Mouse (Mus musculus) neural tube, embryonic 13.5 days (tissue): ENCODE data around the gene Strip1. TPM values are rescaled to one million over a fixed set of nuclear protein-coding genes. Genes with fewer than 3 reads are reported as not detected.
A peak's percentile ranks its signal among the peaks of the same experiment; 100 is the strongest.

Experiments used
- ATAC-seq: fragments of 200-750 bp; cut with Nextera tagmentation; 2 replicates; pipeline ENCODE4 v1.8.0; 2017; ENCODE audit warnings: low read depth, mild to moderate bottlenecking, moderate TSS enrichment, moderate library complexity
- H3K27ac ChIP-seq: fragments of 300-500 bp; sonication (generic); replicated peaks from 2 replicates; pipeline ENCODE4 v1.5.1; 2015; ENCODE audit warnings: moderate library complexity, mild to moderate bottlenecking, inconsistent platforms
- H3K27me3 ChIP-seq: fragments of 300-500 bp; sonication (generic); 2 replicates; pipeline ENCODE4 v1.6.1; 2015; ENCODE audit warnings: mild to moderate bottlenecking, inconsistent platforms
- H3K36me3 ChIP-seq: fragments of 300-500 bp; sonication (generic); 2 replicates; pipeline ENCODE4 v1.6.1; 2015; ENCODE audit warnings: mild to moderate bottlenecking, inconsistent platforms
- H3K4me1 ChIP-seq: fragments of 300-500 bp; sonication (generic); replicated peaks from 2 replicates; pipeline ENCODE4 v1.6.1; 2015; ENCODE audit warnings: inconsistent platforms
- H3K4me2 ChIP-seq: fragments of 300-500 bp; sonication (generic); 2 replicates; pipeline ENCODE4 v1.6.1; 2015; ENCODE audit warnings: inconsistent platforms, mild to moderate bottlenecking, moderate library complexity
- H3K4me3 ChIP-seq: fragments of 300-500 bp; sonication (generic); 2 replicates; pipeline ENCODE4 v1.5.1; 2015; ENCODE audit warnings: mild to moderate bottlenecking, inconsistent platforms
- H3K9ac ChIP-seq: fragments of 300-500 bp; sonication (generic); 2 replicates; pipeline ENCODE4 v1.6.1; 2015; ENCODE audit warnings: moderate library complexity, mild to moderate bottlenecking, inconsistent platforms
- H3K9me3 ChIP-seq: fragments of 300-500 bp; sonication (generic); 2 replicates; pipeline ENCODE4 v1.6.1; 2016; ENCODE audit warnings: inconsistent platforms
- WGBS: fragments of 180-500 bp; shearing (Covaris S2); methylation state at CpG from one replicate; pipeline ENCODE4 v1.1.7; 2015; 5-methylcytosine and 5-hydroxymethylcytosine counted together
- polyA plus RNA-seq: library from polyadenylated mRNA; unstranded; fragments of >200 nt; fragmentation: Nextera tagmentation; extraction: Ambion mirVana; gene quantifications from 2 replicates; pipeline ENCODE4 v1.2.1, GENCODE M21; 2015

The Strip1 gene
- polyA plus RNA-seq = 128 and 133 TPM in 2 replicates

- Histone ChIP-seq H3K27me3 (no peaks in the 10 kb centered on the region), H3K4me2 (peak within 1 kb of the TSS; percentile 77), H3K4me1 (peaks cover 32% of the 10 kb centered on the region), H3K9me3 (no peaks in the 10 kb centered on the region), H3K27ac (peak within 1 kb of the TSS; percentile 99), H3K36me3 (peaks cover 30% of the 10 kb centered on the region), H3K9ac (peak within 1 kb of the TSS; percentile 99), H3K4me3 (peak within 1 kb of the TSS; percentile 99)
- ATAC-seq = peak; percentile 98
- under 1% methylated on average over 35 of the region's 35 CpGs for WGBS
Measured at GRCm38 (mm10) chr3:107631523-107631958, at the start of gene Strip1. TSS of gene Strip1 (minus strand) at chr3:107631694.

DNA sequence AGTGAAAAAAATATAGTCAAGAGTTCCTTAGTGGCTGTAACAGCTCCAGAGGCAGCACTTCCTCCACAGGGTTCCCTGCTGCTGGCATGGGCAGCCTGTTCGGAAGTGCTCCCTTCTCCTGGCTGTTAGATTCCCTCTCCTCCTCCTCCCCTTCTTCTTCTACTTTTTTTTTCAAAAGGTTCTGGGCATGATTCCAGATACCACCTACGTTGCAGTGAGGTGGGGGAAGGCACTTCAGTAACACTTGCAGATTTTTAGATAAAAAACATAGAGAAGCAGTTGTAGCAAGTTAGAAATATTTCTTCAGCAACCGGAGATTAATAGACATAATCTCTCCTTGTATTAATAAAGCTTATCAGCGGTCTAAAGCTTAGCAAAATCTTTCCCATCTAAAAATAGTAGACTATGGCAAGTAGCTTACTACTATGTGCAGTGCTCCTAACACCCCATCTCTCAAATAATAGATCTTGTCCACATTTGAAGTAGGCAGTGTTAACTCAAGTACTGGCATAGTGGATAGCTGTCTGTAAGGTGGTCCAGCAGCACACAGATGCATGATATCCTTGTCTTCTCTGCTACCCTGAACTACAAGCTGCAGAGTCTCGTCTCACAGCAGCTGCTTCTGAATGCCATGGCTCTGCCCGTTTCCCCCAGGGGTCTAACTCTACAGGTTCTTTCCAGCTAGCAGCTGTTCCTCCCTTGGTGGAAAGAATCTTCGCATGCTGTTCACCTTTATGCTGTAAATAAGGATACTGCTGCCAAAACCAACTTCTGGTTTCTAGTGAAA is 49.5 kb upstream of the Strip1 start:
- Histone ChIP-seq H3K9ac (no peak overlapping the region), H3K36me3 (peaks cover 2% of the 10 kb centered on the region), H3K4me1 (peaks cover 40% of the 10 kb centered on the region), H3K4me3 (no peak overlapping the region), H3K9me3 (no peaks in the 10 kb centered on the region), H3K27ac (peak overlapping the region; percentile 35), H3K27me3 (no peaks in the 10 kb centered on the region), H3K4me2 (0 out of 2 replicates have a peak overlapping the region, but pooled peaks have one; percentile 1)
- 35% methylated on average over 7 of the region's 7 CpGs for WGBS
- peak; percentile 63 for ATAC-seq

DNA sequence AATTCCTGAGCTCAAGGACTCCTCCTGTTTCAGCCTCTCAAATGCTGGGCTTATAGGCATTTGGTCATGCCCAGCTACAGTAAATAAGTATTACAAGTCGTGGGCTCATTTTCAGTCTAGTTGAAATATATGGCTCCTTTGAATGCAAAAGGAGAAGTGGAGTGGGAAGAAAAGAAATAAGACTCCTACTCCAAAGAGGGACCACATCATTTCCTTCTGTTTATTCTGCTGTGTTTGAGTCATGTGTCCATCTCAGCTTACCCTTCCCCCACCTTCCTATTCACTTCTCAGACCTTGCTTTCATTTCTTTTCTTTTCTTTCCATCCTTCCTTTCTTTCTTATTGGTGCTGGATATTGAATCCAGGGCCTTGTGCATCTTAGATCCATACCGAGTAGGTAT is 40.0 kb upstream of the Strip1 start:
- Histone ChIP-seq H3K36me3 (peaks cover 87% of the 10 kb centered on the region), H3K27me3 (no peaks in the 10 kb centered on the region), H3K4me2 (no peak overlapping the region), H3K9me3 (no peaks in the 10 kb centered on the region), H3K27ac (no peak overlapping the region), H3K9ac (no peak overlapping the region), H3K4me3 (no peak overlapping the region), H3K4me1 (no peaks in the 10 kb centered on the region)
- no peak for ATAC-seq
- WGBS = 93% methylated on average over 2 of the region's 2 CpGs

- Histone ChIP-seq H3K27ac (no peak overlapping the region), H3K9ac (no peak overlapping the region), H3K4me3 (no peak overlapping the region), H3K36me3 (peaks cover 90% of the 10 kb centered on the region), H3K27me3 (no peaks in the 10 kb centered on the region), H3K4me1 (no peaks in the 10 kb centered on the region), H3K4me2 (no peak overlapping the region), H3K9me3 (no peaks in the 10 kb centered on the region)
- no peak for ATAC-seq
- 89% methylated on average over 4 of the region's 4 CpGs for WGBS
Measured at GRCm38 (mm10) chr3:107670500-107670899, 39.0 kb upstream of the Strip1 start.

- H3K27ac ChIP-seq = no peak overlapping the region
- WGBS = 86% methylated on average over 7 of the region's 7 CpGs
- H3K9me3 ChIP-seq = no peaks in the 10 kb centered on the region
- no peak for ATAC-seq
- peaks cover 90% of the 10 kb centered on the region for H3K36me3 ChIP-seq
- no peaks in the 10 kb centered on the region for H3K27me3 ChIP-seq
- H3K4me2 ChIP-seq = no peak overlapping the region
- H3K4me3 ChIP-seq = no peak overlapping the region
- H3K4me1 ChIP-seq = no peaks in the 10 kb centered on the region
- no peak overlapping the region for H3K9ac ChIP-seq
Measured at GRCm38 (mm10) chr3:107668786-107669185, 37.3 kb upstream of the Strip1 start.

DNA sequence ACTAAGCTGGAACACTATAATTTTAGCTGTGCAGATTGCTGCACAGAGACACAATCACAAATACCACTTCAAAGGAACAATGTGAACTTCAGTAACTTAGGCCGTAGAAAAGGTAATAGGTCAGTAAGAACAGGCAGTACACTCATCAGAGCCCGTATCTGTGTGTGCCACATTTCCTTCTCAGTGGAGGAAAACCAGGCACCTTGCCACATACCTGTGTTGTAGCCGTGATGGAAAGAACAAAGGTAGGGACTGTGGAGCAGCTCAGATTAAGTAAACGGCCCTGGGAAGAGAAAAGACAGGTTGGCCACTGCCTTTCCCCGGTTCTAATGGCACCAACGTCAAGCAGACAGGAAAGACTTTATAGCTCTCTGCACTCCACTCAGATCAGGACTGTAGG is 35.9 kb upstream of the Strip1 start:
- no peak for ATAC-seq

GRCm38 (mm10) chr3:107664641-107665040 is 33.1 kb upstream of the Strip1 start:
- no peak for ATAC-seq
- no peak overlapping the region for H3K27ac ChIP-seq
- H3K9ac ChIP-seq = no peak overlapping the region
- WGBS = 98% methylated on average over 1 of the region's 1 CpGs
- no peaks in the 10 kb centered on the region for H3K27me3 ChIP-seq
- no peak overlapping the region for H3K4me3 ChIP-seq
- peaks cover 98% of the 10 kb centered on the region for H3K36me3 ChIP-seq
- H3K4me2 ChIP-seq = no peak overlapping the region
- no peaks in the 10 kb centered on the region for H3K4me1 ChIP-seq
- no peaks in the 10 kb centered on the region for H3K9me3 ChIP-seq

More for the DNA sequence above, 35.9 kb upstream of the Strip1 start:
- Histone ChIP-seq H3K9me3 (no peaks in the 10 kb centered on the region), H3K4me2 (no peak overlapping the region), H3K36me3 (peaks cover 94% of the 10 kb centered on the region), H3K27me3 (no peaks in the 10 kb centered on the region), H3K27ac (no peak overlapping the region), H3K9ac (no peak overlapping the region), H3K4me3 (no peak overlapping the region), H3K4me1 (no peaks in the 10 kb centered on the region)
- 90% methylated on average over 6 of the region's 6 CpGs for WGBS

GRCm38 (mm10) chr3:107659000-107659399 is 27.5 kb upstream of the Strip1 start:
- no peaks in the 10 kb centered on the region for H3K4me1 ChIP-seq
- no peaks in the 10 kb centered on the region for H3K27me3 ChIP-seq
- H3K36me3 ChIP-seq = peaks cover 63% of the 10 kb centered on the region
- H3K9me3 ChIP-seq = no peaks in the 10 kb centered on the region
- 100% methylated on average over 1 of the region's 1 CpGs for WGBS
- no peak for ATAC-seq
- no peak overlapping the region for H3K9ac ChIP-seq
- no peak overlapping the region for H3K4me2 ChIP-seq
- H3K4me3 ChIP-seq = no peak overlapping the region
- no peak overlapping the region for H3K27ac ChIP-seq

- WGBS = 79% methylated on average over 4 of the region's 4 CpGs
- Histone ChIP-seq H3K4me2 (no peak overlapping the region), H3K9me3 (no peaks in the 10 kb centered on the region), H3K9ac (no peak overlapping the region), H3K36me3 (peaks cover 42% of the 10 kb centered on the region), H3K4me1 (no peaks in the 10 kb centered on the region), H3K27me3 (no peaks in the 10 kb centered on the region), H3K27ac (no peak overlapping the region), H3K4me3 (no peak overlapping the region)
- ATAC-seq = no peak
Measured at GRCm38 (mm10) chr3:107656888-107657287, 25.4 kb upstream of the Strip1 start.

- Histone ChIP-seq H3K9me3 (no peaks in the 10 kb centered on the region), H3K27ac (no peak overlapping the region), H3K4me1 (no peaks in the 10 kb centered on the region), H3K27me3 (no peaks in the 10 kb centered on the region), H3K9ac (no peak overlapping the region), H3K36me3 (peaks cover 37% of the 10 kb centered on the region), H3K4me3 (no peak overlapping the region), H3K4me2 (no peak overlapping the region)
- WGBS = 96% methylated on average over 2 of the region's 2 CpGs
- no peak for ATAC-seq
Measured at GRCm38 (mm10) chr3:107656151-107656550, 24.7 kb upstream of the Strip1 start.

- Histone ChIP-seq H3K27ac (no peak overlapping the region), H3K9ac (no peak overlapping the region), H3K4me3 (no peak overlapping the region), H3K27me3 (no peaks in the 10 kb centered on the region), H3K4me2 (no peak overlapping the region), H3K9me3 (no peaks in the 10 kb centered on the region), H3K4me1 (no peaks in the 10 kb centered on the region), H3K36me3 (peaks cover 30% of the 10 kb centered on the region)
- ATAC-seq = no peak
- 76% methylated on average over 3 of the region's 3 CpGs for WGBS
Measured at GRCm38 (mm10) chr3:107655491-107655890, 24.0 kb upstream of the Strip1 start.

- H3K9me3 ChIP-seq = no peaks in the 10 kb centered on the region
- H3K36me3 ChIP-seq = peaks cover 24% of the 10 kb centered on the region
- H3K9ac ChIP-seq = no peak overlapping the region
- no peak overlapping the region for H3K27ac ChIP-seq
- no peak for ATAC-seq
- H3K27me3 ChIP-seq = no peaks in the 10 kb centered on the region
- 85% methylated on average over 3 of the region's 3 CpGs for WGBS
- no peaks in the 10 kb centered on the region for H3K4me1 ChIP-seq
- H3K4me3 ChIP-seq = no peak overlapping the region
- no peak overlapping the region for H3K4me2 ChIP-seq
Measured at GRCm38 (mm10) chr3:107654861-107655260, 23.4 kb upstream of the Strip1 start.

DNA sequence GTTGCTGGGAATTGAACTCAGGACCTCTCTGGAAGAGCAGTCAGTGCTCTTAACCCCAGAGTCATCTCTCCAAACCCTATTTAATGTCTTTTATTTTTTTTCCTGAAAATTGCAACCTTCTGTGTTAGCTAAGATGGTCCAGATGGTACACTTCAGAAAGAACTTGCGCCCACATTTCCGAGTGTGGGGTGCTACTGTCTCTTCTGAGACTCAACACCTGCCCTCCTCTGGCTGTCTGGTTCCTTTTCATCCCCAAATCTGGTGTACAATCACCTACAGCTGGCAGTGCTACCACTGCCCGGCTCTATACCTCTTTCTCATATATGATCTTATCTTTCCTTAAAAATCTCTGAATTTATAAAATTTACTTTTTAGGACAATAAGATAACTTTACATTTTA is 21.5 kb upstream of the Strip1 start:
- Histone ChIP-seq H3K36me3 (0 out of 2 replicates have a peak, but pooled peaks cover 7% of the 10 kb centered on the region), H3K9ac (no peak overlapping the region), H3K4me1 (no peaks in the 10 kb centered on the region), H3K27ac (no peak overlapping the region), H3K4me2 (no peak overlapping the region), H3K9me3 (no peaks in the 10 kb centered on the region), H3K27me3 (no peaks in the 10 kb centered on the region), H3K4me3 (no peak overlapping the region)
- WGBS = 96% methylated on average over 3 of the region's 3 CpGs
- ATAC-seq = no peak
